Mouse (Mus musculus): ENCODE measurements around the gene Slc7a6.

Slc7a6 gene

DNA sequence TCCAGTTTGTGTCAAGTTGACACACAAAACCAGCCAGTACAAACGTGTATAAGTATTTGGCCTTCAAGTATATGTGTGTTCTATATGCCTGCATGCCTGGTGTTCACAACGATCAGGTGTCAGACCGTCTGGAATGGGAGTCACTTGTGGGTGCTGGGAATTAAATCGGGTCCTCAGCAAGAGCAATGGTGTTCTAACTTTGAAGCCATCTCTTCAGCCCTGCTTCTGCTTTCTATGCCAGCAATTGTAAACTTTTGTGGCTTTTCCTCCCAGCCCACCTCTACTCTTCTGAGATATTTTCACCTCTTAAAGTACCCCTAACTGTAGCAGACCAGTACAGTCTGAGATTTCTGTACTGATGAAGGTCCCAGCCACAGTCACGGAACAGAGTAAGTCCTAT, 28.5 kb upstream of the Slc7a6 start:
- in situ Hi-C loops (cut with MboI, MseI), result loop anchor here in 1 of 2 experiments (10.0 kb wide), 1 partner anchor 65 kb away; no protein-coding TSS in a partner anchor

DNA sequence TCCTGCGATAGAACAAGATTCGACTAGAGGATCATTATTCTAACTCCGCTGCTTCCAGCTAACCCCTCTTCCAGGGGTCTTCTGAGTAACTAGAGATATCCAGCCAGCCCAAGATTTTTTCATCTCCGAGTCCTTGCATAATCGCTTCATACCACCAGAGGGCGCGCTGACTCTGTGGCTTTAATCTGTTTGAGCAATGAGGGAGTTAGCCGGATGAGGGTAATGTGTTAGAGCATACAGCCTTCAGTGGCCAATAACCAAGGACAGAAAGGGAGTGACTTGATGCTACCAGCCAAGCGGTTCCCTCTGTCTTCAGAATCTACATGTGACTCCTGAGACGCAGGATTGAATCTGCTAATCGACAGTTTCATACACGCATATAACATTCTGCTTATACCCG, 27.9 kb upstream of the Slc7a6 start:
- in situ Hi-C loops (cut with MboI, MseI), result loop anchor here in 1 of 2 experiments (10.0 kb wide), 1 partner anchor 64 kb away; no protein-coding TSS in a partner anchor

DNA sequence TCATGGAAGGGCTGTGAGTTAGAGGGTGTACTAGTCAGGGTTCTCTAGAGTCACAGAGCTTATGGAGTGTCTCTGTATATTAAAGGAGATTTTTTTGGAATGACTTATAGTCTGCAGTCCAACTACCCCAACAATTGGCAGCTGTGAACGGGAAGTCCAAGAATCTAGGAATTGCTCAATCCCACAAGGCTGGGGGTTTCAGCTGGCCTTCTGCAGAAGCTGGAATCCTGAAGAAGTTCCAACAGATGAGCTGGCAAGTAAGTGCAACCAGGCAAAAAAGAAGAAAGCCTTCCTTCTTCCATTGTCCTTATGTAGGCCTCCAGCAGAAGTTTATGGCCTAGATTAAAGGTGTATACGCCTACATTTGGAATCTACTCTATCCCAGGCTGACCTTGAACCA, 23.3 kb upstream of the Slc7a6 start:
- in situ Hi-C loops (cut with MboI, MseI), result loop anchor here in 1 of 2 experiments (10.0 kb wide), 1 partner anchor 59 kb away; no protein-coding TSS in a partner anchor

DNA sequence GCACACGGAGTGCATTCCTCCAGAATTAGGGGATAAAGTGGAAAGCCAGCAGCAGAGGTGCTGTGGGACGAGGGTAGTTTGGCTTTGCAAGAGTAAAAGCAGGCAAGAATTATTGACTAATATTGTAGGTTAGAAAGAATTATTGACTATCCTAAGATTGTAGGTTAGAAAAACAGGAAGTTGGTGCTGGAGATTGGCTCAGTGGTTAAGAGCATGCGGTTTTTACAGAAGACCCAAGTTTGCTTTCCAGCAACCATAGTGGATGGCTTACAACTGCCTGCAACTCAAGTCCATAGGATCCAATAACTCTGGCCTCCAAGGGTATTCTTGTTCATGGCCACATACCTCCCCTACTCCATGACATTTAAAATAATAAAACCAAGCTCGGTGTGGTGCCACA, 22.6 kb upstream of the Slc7a6 start:
- in situ Hi-C loops (cut with MboI, MseI), result loop anchor here in 1 of 2 experiments (10.0 kb wide), 1 partner anchor 59 kb away; no protein-coding TSS in a partner anchor

DNA sequence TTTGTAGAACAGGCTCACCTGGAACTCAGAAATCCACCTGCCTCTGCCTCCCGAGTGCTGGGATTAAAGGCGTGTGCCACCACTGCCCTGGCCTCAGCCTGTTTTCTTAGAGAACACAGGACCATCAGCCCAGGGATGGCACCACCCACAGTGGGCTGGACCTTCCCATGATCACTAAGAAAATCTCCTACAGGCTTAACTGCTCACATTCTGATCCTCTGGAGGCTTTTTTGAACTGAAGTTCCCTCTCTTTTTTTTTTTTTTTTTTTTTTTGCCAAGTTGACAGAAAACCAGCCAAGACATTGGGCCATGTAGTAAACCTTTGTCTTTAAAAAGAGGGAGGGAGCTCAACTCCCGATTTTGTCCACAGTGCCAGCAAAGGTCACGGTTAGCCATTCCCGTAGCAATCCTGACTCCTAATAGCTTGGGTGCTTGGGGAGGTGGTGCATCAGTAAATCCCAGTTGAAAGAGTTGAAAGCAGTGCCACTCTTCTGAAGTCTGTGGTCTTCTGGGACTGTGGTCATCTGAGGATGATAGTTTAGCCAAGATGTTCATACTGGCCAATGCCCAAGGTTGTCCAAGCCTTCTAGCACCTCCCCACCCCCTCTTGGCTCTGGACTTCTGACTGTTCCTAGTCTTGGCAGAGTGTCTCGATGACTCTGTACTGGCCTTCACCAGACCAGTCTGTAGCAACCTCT, 20.6 kb upstream of the Slc7a6 start:
- in situ Hi-C loops (cut with MboI, MseI), result loop anchor here in 1 of 2 experiments (10.0 kb wide), 1 partner anchor 57 kb away; no protein-coding TSS in a partner anchor

DNA sequence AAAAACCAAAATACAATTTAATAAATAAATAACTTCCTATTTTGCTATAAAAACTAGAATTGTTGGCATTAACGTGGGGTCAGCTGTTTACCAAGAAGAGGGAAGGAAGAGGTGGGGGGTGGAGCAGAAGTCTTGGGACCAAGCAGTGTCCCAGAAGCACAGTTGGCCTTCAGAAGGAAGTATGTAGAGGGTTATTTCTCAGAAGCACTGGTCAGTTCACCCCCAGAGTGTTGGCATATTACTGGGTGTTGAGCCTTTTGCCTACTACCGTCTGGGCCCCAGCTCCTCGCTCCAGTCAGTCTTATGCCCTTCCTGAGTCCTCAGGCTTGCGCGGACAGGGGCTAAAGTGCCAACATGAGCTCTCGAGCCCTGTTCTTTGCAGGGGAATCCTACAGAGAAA, 19.6 kb upstream of the Slc7a6 start:
- in situ Hi-C loops (cut with MboI, MseI), result loop anchor here in 1 of 2 experiments (10.0 kb wide), 1 partner anchor 56 kb away; no protein-coding TSS in a partner anchor

DNA sequence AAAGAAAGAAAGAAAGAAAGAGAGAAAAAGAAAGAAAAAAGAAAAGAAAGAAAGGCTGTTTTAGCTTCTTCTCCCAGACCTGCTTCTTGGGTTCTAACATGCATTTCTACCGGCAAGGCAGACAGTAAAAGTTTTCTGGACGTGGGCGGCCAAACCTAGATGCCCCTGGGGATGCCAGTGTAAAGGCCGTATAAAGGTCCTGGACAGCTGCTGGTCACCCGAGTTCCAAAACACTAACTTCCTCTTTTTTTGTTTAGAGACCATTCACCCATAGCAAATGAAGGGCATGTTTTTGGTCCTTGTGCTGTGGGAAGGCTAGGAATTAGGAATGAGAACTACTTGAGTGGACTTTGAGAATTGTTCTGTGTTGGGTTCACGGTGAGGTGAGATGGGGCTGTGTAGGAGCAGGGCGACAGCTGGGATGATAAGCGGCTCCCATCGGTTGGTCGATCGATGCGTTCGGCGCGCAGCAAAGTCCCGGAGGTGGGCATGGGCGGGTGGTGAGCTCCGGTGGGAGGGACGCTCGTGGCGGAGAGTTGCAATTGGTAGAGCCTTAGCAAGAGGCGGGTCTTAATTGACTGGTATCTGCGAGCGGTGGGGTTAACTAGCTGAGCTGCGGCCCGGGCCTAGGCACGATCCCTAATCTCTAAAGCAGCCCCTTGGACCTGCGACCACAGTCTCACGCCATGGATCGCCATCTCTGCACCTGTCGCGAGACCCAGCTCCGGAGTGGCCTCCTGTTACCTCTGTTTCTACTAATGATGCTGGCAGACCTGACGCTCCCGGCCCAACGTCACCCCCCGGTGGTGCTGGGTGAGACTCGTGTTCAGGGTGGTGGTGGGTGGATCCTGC, 18.6 kb upstream of the Slc7a6 start, which contains the start of gene Pla2g15:
Pla2g15 (plus strand) TSS at position 599 of the 852 bp plus-strand sequence.
- in situ Hi-C loops (cut with MboI, MseI), result loop anchor here in 1 of 2 experiments (10.0 kb wide), 1 partner anchor 55 kb away; no protein-coding TSS in a partner anchor

DNA sequence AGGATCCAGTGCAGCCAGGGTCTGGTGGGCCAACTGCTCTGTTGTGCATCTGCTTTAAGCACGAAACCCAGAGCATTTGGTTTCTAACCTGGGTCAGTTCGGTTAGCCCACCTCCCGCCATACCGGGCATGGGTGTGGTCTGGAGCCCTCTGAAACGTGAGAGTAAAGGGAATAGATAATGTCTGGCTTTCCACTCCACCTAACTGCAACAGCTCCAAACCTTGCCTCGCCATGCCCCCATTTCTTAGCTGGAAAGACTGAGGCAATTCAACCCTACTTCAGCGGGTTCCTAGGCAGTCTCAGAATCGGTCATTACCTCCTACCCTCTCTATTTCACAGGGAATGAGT, 18.0 kb upstream of the Slc7a6 start:
- in situ Hi-C loops (cut with MboI, MseI), result no loop called here

DNA sequence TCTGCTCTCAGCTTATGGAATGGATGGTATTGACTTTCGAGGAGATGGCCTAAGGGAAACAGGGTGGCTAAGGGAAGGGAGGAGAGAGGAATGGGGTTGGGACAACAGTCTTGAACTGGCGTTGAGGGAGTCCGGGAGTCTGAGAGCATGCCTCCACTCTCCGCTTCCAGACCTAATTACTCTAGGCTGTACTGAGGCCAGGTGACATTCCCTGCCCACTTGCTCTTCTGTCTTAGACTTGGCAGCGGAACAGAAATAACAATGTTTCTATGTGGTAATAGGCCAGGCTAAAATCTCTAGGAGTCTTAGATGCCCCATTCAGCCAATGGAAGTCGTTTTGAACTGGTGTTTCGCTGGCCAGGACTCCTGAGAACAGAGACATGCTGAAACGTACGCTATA, 17.6 kb upstream of the Slc7a6 start:
- in situ Hi-C loops (cut with MboI, MseI), result no loop called here

DNA sequence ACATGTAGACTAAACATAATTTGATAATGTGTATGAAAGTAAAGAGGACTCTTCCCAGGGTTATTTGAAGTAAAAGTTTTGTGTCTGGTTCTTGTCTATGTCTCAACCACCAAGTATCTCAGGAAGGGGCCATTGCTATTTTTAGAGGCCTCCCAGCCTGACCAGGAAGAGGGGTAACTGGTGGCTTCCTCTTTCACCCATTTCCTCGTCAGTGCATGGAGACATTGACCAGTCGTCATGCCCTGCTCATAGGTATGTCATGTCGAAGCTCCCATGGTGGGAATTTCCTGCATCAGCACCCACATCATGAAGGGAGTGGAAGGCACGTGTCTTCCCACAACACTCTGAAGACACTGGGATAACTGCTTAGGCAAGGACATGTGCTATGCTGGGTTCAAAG, 15.8 kb upstream of the Slc7a6 start:
- in situ Hi-C loops (cut with MboI, MseI), result no loop called here

DNA sequence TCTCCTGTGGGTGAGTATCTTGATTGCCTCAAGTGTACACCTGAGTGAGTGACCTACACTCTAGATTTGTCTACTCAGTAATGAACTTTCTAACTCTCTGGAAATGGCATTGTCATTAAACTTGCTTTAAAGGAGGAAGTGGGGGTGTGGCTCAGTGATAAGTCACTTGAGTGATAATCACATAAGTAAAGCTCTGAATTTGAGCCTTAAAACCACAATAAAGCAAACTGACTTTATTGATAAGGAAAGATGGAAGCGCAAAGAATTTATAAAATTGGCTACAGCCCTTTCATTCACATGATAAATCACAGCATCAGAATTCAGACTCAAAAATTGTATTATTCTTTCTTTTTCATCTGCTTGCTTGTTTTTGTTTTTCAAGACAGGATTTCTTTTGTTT, 11.2 kb upstream of the Slc7a6 start:
- in situ Hi-C loops (cut with MboI, MseI), result no loop called here

DNA sequence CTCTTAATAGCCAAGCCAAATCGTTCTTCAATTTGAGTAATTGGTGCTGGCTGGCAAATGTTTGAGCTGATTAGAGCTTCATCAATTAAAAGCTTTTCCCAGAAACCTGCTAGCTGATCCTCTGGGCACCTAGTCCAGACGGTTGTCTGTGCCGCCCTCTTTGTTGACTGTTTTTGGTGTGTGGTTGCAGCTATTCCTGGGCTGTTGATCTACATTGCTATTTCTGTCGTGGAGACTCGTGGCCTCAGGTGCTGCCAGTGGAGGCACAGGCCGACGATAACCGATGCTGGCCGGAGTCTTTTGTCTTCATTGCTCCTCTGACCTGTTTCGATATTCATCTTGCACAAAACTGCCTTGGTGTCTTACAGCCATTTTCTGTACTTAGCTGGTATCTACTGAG, 10.3 kb upstream of the Slc7a6 start:
- in situ Hi-C loops (cut with MboI, MseI), result no loop called here

DNA sequence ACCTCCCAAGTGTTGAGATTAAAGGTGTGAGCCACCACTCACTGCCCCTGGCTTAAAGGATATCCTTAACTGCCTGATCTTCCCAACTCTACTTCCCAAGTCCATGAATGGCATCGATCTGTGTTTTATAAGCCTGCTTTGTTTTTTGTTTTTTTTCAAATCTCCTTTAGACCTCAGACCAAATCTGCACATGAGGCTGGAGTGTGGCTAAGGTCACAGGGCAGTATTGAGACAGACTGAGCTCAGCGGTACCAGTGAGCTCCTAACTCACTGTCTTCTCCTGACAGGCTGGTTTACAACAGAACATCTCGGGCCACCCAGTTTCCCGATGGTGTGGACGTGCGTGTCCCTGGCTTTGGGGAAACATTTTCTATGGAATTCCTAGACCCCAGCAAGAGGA, 8.8 kb upstream of the Slc7a6 start:
- in situ Hi-C loops (cut with MboI, MseI), result no loop called here

DNA sequence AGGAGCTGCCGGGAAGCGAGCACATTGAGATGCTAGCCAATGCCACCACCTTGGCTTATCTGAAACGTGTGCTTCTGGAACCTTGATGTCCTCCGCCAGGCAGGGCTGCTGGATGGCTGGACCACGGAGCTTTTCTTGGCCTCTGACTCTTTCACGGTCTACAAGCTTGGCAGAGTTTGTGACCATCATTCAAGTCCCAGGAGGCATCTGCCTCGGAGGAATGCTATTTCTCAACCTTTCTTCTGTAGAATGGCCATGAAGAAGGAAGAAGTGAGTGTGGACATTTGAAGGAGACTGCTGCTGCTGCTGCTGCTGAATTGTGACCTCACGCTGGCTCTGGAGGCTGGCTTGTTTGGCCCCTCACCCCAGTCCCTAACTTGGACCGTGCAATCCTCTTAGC, 5.4 kb upstream of the Slc7a6 start:
- in situ Hi-C loops (cut with MboI, MseI), result no loop called here

DNA sequence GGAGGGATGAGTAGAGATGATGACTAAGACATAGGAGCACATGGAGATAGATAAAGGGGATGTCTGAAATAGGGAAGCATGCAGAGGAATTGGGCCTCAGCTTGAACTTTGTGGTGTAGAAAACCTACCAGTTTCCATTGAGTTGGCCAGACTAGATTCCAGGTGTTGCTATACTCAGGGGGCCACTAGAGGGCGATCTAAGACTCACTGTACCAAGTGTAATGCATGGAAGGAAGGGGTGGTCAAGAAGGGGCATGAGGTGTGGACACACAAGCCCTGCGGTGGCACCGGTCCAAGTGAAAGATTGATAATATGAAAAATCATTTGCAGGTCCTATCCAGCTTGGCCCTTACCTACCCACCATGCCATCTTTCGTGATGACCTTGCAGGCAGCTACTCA, 3.2 kb upstream of the Slc7a6 start:
- in situ Hi-C loops (cut with MboI, MseI), result no loop called here

DNA sequence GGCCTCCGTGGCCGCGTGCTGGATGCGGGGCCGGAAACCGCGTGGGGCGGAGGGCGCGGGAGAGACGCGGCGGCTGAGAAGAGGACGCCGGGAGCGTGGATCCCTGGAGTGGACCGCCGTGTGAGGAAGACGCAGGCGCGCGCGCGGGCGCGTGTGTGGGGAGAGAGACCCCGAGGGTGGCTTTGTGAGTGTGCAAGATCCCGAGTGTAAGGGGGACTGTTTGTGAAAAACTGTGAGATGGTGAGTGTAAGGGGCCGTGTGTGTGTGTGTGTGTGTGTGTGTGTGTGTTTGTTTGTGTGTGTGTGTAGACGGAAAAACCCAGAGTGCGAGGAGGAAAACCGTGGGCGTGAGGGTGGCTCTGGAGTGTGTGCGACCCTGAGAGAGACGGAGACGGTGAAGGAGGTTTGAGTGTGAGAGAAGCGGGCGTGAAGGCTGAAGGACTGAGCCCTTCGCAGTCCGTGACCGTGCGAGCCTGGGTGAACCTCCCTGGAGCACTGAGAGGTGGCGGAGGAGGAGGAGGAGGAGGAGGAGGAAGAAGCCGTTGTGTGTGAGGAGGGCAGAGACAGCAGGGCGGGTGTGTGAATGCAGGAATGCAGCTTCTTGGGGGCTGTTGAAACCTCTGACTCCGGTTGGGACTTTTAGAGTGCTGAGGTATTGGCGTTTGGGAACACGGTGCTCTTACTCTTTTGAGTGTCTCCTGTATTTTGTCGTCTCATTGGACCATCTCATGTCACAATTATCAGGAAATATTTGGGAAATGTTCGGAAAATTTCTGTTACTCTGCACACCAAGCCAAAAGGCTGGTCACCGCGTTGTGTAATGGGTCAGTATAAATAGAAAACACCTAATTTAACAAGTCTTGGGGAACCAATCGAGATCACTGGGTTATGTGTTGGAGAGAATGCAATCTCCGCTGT, 618 bp downstream of the Slc7a6 start:
- in situ Hi-C loops (cut with MboI, MseI), result no loop called here

DNA sequence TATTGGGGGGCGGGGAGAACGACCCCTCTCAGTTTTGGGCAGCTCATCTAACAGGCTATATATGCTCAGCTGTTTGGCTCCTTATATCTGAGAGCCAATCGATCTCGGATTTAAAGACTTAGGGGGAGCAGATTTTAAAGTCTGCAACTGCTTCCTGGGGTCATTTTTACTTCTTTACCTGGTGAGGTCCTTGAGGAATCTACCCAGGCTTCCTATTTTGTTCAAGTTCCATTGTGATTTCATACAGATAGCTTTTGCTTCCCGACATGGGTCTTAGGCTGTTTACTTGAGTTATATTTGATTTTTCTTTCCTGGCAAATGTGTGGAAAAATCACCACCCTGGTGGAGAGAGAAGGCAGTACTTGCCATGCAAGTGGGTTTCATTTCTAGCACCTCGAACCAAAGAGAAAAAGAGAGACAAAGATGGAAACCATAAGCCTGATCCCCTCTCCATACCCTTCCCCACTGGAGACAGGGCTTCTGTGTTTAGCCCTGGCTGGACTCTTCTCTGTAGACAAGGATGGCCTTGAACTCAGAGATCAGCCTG, 1.4 kb downstream of the Slc7a6 start:
- in situ Hi-C loops (cut with MboI, MseI), result no loop called here

DNA sequence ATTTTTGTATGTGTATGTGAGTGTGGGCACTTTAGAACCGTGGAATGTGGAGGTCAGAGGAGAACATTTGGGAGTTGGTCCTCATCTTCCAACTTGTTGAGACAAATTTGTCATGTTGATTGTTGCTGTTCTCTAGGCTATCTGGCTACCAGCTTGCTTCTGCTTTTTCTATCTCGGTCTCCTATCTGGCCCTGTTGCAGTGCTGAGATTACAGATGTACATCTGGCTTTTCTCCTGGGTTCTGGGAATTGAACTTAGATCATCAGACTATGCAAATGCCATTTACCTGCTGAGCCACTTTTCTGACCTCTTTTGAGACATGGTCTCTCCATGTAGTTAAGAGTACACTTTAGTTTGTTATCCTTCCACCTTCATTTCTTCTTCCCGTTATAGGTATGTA, 4.9 kb downstream of the Slc7a6 start:
- in situ Hi-C loops (cut with MboI, MseI), result no loop called here

DNA sequence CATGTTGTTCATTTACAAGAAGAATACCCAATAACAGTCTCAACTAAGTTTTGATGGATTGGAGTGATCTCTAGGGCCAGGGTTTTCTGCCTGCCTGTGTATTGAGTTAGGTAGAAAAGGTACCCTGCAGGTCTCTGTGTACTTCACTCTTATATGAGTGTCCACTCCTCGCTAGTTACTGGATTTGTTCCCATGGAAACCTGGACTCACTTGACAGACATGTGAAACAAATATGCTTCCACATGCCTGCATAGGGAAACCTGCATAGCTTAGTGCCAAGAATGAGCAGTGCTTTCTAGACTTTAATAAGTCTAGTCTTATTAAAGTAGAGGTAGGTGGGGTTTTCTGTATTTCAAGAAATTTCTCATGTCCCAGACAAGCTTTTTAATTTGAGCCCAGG, 8.2 kb downstream of the Slc7a6 start:
- in situ Hi-C loops (cut with MboI, MseI), result no loop called here

DNA sequence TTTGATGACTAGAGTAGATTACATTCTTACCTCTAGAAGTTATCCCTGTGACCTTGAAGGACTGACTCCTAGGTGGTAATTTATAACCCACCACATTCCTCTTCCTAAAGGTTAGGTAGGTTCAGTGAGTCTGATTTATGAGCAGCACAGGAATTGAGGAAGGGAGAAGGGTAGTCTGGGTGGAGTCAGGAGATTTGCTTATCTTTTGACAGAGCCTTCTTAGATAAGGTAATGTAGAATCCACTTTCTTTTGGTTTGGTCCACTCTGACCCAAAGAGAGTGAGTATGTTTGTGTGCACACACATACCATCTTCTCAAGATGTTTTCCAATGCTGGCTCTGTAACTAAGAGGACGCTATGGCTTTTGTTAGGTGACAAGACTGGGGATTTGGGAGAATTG, 8.9 kb downstream of the Slc7a6 start:
- in situ Hi-C loops (cut with MboI, MseI), result no loop called here

DNA sequence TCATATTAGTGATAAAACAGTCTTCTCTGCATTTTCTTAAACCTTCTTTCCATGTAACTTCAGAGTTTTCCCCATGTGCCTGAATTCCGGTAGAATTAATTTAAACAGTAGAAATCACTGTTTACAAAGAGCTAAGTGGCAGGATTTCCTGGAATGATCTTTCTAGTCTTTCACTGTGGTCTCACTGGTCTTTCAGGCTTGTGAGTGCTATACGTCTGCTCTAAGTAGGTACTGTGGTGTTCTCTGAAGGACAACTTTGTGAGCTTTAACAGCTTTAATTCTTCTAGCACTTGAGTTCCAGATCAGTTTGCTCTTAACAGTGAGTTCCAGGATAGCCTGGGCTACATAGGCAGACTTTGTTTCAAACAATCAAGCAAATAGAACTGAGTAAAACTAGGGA, 9.8 kb downstream of the Slc7a6 start:
- in situ Hi-C loops (cut with MboI, MseI), result no loop called here

Measured in T-helper 17 cell (primary cell).